Mouse (Mus musculus): ENCODE measurements around the gene Pls1. TPM values are rescaled to one million over a fixed set of nuclear protein-coding genes. Genes with fewer than 3 reads are reported as not detected.

The Pls1 gene
- polyA plus RNA-seq, 1 experiment from 2014 or later, result 2.9 TPM

DNA sequence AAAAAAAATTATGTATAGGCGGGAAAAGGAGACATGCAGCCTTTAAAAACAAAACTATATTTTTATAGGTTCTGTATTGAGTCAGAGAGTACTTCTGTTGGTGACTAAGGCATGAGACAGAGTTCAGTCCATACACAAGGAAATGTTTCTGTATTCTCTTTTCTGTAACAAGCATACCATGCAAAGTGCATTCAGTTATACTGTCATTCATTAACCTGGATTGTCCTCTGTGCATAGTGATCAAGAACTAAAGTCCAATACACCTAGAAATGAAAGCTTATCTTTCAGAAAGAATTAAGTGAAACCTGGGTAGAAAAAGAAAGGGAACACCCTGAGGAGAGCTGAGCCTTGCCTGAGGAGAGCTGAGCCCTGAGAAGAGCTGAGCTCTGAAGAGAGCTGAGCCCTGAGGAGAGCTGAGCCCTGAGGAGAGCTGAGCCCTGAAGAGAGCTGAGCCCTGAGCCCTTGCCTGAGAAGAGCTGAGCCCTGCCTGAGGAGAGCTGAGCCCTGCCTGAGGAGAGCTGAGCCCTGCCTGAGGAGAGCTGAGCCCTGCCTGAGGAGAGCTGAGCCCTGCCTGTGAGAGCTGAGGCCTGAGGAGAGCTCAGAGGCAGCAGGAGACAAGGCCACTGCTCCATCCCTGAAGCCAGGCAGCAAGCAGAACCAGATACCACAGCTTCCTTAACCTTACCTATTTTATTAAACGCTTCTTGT, 49.9 kb downstream of the Pls1 start:
- H3K4me3 ChIP-seq (ENCODE audit: low read length), result no peak overlapping the region
- ATAC-seq, result no peak
- 90% methylated on average over 2 of the region's 2 CpGs for WGBS
- H3K9ac ChIP-seq (ENCODE audit: low read depth, low read length), result no peak overlapping the region
- no peaks in the 10 kb centered on the region for H3K9me3 ChIP-seq (ENCODE audit: control insufficient read depth, low read length)
- H3K4me1 ChIP-seq (ENCODE audit: control insufficient read depth, insufficient read depth, low read depth, low read length), result no peaks in the 10 kb centered on the region
- no peak overlapping the region for H3K4me2 ChIP-seq (ENCODE audit: low read length)
- no peaks in the 10 kb centered on the region for H3K27me3 ChIP-seq (replicated peaks; ENCODE audit: control insufficient read depth, insufficient read depth, low read length)
- no peaks in the 10 kb centered on the region for H3K36me3 ChIP-seq (ENCODE audit: control insufficient read depth, insufficient read depth, low read length)
- H3K27ac ChIP-seq (ENCODE audit: low read depth, low read length), result no peak overlapping the region

DNA sequence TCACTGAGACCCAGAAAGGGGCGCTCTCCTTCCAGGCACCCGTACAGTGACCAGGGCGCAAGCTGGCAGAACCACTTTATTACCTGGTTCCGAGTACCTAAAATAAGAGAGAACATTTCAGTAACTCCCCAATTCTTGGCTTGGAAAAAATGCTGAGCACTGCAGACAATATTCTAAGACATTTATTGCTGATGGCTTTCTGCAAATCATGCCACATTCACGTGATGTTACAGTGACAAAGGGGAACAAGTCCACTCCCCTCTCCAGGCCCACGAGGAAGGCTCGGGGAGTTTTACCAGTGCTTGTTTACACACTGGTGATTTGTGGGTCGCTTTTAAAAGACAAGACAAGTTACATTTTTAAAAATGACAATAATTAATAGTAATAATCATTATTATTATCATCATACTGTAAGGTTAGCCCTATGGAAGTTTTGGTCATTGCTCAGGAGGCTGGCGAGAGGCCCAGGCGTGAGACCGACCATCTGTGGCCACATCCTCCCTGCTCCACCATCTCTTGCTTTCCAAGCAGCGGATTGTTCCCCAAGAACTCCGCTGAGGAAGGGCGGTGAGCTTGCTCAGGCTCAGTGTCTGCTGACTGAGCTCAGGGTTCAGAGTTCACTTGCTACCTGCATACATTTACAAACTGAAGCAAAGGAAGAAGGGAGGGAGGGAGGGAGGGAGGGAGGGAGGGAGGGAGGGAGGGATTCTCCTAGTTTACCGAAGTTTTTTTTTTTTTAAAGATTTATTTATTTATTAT, 50.9 kb downstream of the Pls1 start:
- Histone ChIP-seq H3K27ac (ENCODE audit: low read depth, low read length) (no peak overlapping the region), H3K36me3 (ENCODE audit: control insufficient read depth, insufficient read depth, low read length) (no peaks in the 10 kb centered on the region), H3K4me1 (ENCODE audit: control insufficient read depth, insufficient read depth, low read depth, low read length) (no peaks in the 10 kb centered on the region), H3K4me2 (ENCODE audit: low read length) (no peak overlapping the region), H3K27me3 (replicated peaks; ENCODE audit: control insufficient read depth, insufficient read depth, low read length) (no peaks in the 10 kb centered on the region), H3K4me3 (ENCODE audit: low read length) (no peak overlapping the region), H3K9me3 (ENCODE audit: control insufficient read depth, low read length) (no peaks in the 10 kb centered on the region), H3K9ac (ENCODE audit: low read depth, low read length) (no peak overlapping the region)
- no peak for ATAC-seq
- 87% methylated on average over 15 of the region's 15 CpGs for WGBS

DNA sequence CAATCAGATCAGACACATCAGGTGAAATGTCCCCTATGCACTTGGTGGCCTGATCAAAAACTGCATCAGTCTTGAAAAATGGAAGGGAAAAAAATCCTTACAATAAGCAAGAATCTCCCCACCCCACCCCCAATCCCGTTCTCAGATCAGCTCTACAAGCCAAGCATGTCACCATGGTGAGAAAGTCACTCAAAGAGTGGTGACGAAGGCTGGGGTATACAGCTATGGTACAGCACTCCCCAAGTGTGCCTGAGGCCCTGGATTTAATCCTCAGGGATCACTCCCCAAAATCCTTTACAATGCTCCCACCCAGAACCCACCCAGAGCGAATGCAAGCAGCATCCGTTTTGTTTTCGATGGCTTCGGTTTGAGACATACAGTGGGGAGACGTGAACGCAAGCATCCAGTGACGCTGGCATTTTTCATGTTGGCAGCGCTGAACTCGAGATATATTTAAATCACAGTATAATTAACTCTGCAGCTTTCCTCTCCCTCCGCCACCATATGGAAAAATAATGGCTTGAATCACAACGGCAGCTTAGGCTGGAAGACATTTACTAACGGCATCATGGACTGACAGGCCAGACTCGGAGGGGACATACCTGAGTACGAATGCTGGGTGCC, 60.1 kb downstream of the Pls1 start:
- no peak overlapping the region for H3K4me2 ChIP-seq (ENCODE audit: low read length)
- no peaks in the 10 kb centered on the region for H3K27me3 ChIP-seq (replicated peaks; ENCODE audit: control insufficient read depth, insufficient read depth, low read length)
- H3K4me1 ChIP-seq (ENCODE audit: control insufficient read depth, insufficient read depth, low read depth, low read length), result no peaks in the 10 kb centered on the region
- no peak overlapping the region for H3K4me3 ChIP-seq (ENCODE audit: low read length)
- 73% methylated on average over 16 of the region's 16 CpGs for WGBS
- H3K9me3 ChIP-seq (ENCODE audit: control insufficient read depth, low read length), result no peaks in the 10 kb centered on the region
- H3K9ac ChIP-seq (ENCODE audit: low read depth, low read length), result no peak overlapping the region
- no peak overlapping the region for H3K27ac ChIP-seq (ENCODE audit: low read depth, low read length)
- H3K36me3 ChIP-seq (ENCODE audit: control insufficient read depth, insufficient read depth, low read length), result no peaks in the 10 kb centered on the region
- no peak for ATAC-seq

DNA sequence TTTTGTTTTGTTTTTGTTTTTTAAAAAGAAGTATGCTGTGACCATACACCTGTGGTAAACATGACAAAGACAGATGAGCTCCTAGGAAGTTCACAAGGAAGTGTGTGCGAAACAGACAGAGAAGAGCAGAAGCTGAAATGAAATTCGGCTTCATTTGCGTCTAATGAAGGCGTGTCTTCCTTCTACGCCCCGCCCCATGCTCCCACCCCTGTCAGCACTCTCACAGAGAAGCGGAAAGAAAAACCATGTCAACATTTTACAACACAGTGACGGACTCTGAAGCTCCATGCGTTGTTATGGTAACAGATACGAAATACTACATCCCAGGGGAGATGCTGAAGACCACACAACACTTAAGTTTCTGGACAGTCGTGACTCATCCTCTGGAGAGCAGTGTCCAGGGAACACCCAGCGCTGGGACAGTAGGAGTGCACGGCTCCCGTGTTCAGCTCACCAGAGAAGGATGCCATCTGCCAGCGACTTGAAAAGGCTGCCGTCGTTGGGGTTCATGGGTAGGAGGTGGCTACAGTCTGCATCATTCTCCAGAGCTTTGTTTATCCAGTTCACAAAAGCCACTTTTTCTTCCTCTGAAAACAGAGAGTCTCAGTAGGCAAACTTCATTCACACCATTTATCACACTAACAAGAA, 61.3 kb downstream of the Pls1 start:
- peak; percentile 58 for ATAC-seq
- H3K4me3 ChIP-seq (ENCODE audit: low read length), result no peak overlapping the region
- WGBS, result 69% methylated on average over 17 of the region's 17 CpGs
- no peaks in the 10 kb centered on the region for H3K9me3 ChIP-seq (ENCODE audit: control insufficient read depth, low read length)
- no peak overlapping the region for H3K9ac ChIP-seq (ENCODE audit: low read depth, low read length)
- H3K27ac ChIP-seq (ENCODE audit: low read depth, low read length), result no peak overlapping the region
- H3K36me3 ChIP-seq (ENCODE audit: control insufficient read depth, insufficient read depth, low read length), result no peaks in the 10 kb centered on the region
- no peaks in the 10 kb centered on the region for H3K27me3 ChIP-seq (replicated peaks; ENCODE audit: control insufficient read depth, insufficient read depth, low read length)
- no peaks in the 10 kb centered on the region for H3K4me1 ChIP-seq (ENCODE audit: control insufficient read depth, insufficient read depth, low read depth, low read length)
- H3K4me2 ChIP-seq (ENCODE audit: low read length), result peak overlapping the region; percentile 34

DNA sequence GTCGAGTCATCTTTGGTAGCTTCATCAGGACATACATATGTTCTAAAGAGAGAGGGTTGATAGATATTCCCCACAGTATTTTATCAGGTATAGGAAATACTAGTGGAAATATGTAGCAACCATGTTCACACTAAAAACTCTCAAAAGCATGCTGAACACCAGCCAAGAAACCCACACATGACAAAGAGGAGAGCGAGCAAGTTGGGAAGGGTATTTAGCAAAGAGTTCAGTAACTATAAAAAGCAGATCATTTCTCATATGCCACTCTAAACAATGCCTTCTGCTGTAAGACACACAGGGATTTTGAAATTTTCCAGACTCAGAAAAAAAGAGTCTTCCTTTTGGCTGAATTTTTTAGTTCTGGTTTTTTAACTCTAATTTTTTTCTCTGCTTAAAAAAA, 73.4 kb downstream of the Pls1 start:
- H3K36me3 ChIP-seq (ENCODE audit: control insufficient read depth, insufficient read depth, low read length), result no peaks in the 10 kb centered on the region
- H3K9ac ChIP-seq (ENCODE audit: low read depth, low read length), result no peak overlapping the region
- no peak for ATAC-seq
- no peak overlapping the region for H3K4me3 ChIP-seq (ENCODE audit: low read length)
- H3K4me2 ChIP-seq (ENCODE audit: low read length), result no peak overlapping the region
- 69% methylated on average over 2 of the region's 2 CpGs for WGBS
- no peaks in the 10 kb centered on the region for H3K9me3 ChIP-seq (ENCODE audit: control insufficient read depth, low read length)
- H3K4me1 ChIP-seq (ENCODE audit: control insufficient read depth, insufficient read depth, low read depth, low read length), result no peaks in the 10 kb centered on the region
- H3K27me3 ChIP-seq (replicated peaks; ENCODE audit: control insufficient read depth, insufficient read depth, low read length), result no peaks in the 10 kb centered on the region
- H3K27ac ChIP-seq (ENCODE audit: low read depth, low read length), result no peak overlapping the region

DNA sequence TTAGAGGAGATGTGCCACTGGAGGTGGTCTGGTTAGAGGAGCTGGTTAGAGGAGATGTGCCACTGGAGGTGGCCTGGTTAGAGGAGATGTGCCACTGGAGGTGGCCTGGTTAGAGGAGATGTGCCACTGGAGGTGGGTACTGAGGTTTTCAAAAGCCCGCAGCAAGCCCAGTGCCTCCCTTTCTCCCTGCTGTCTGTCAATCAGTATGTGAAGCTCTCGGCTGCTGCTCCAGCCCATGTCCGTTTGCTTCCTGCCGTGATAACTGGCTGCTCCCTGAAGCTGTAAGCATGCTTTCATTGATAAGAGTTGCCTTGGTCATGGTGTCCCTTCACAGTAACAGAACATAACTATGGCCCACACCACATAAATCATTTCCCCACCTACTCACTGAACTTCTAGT, 81.9 kb downstream of the Pls1 start:
- Histone ChIP-seq H3K9ac (ENCODE audit: low read depth, low read length) (no peak overlapping the region), H3K4me2 (ENCODE audit: low read length) (no peak overlapping the region), H3K27ac (ENCODE audit: low read depth, low read length) (no peak overlapping the region), H3K9me3 (ENCODE audit: control insufficient read depth, low read length) (no peaks in the 10 kb centered on the region), H3K4me1 (ENCODE audit: control insufficient read depth, insufficient read depth, low read depth, low read length) (no peaks in the 10 kb centered on the region), H3K27me3 (replicated peaks; ENCODE audit: control insufficient read depth, insufficient read depth, low read length) (no peaks in the 10 kb centered on the region), H3K36me3 (ENCODE audit: control insufficient read depth, insufficient read depth, low read length) (no peaks in the 10 kb centered on the region), H3K4me3 (ENCODE audit: low read length) (no peak overlapping the region)
- WGBS, result 94% methylated on average over 4 of the region's 4 CpGs
- no peak for ATAC-seq

DNA sequence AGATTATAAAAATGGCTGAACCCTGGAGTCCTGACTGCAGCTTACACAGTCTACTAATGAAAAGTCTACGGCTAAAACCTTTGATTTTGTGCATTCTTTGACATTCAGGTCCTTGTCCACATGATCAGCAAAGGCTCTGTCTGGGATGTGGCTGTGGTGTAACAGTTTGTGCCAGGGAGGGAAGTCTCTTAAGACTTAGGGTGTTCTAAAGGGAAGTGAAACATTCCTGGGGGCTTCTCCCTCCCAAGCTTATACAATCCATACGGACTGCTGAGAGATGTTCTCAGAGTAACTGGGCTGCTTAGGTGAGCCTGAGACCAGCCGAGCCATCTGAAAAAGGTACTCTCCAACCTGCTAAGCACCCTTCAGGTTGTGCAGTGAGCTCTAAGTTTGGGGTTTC, 82.9 kb downstream of the Pls1 start:
- WGBS, result 88% methylated on average over 3 of the region's 3 CpGs
- Histone ChIP-seq H3K36me3 (ENCODE audit: control insufficient read depth, insufficient read depth, low read length) (no peaks in the 10 kb centered on the region), H3K27ac (ENCODE audit: low read depth, low read length) (no peak overlapping the region), H3K27me3 (replicated peaks; ENCODE audit: control insufficient read depth, insufficient read depth, low read length) (no peaks in the 10 kb centered on the region), H3K9me3 (ENCODE audit: control insufficient read depth, low read length) (no peaks in the 10 kb centered on the region), H3K4me1 (ENCODE audit: control insufficient read depth, insufficient read depth, low read depth, low read length) (no peaks in the 10 kb centered on the region), H3K4me3 (ENCODE audit: low read length) (no peak overlapping the region), H3K4me2 (ENCODE audit: low read length) (no peak overlapping the region), H3K9ac (ENCODE audit: low read depth, low read length) (no peak overlapping the region)
- ATAC-seq, result no peak

DNA sequence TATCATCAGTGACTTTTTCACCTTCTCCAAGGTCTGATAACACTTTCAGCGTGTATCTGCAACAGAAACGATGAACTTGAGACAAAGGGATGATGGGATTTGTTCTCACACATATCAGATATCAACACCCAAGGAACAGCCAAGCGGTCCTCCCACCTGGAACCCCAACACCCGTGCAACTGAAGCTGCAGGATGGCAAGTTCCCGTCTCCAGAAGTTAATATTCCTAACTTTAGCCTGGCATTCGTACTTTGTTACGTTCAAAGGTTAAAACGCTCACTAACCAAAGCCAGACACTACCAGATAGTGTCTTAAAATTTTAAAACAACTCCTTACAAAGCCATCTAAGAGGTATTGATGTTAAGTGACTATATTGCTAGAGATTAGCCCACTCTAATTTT, 83.7 kb downstream of the Pls1 start:
- Histone ChIP-seq H3K27me3 (replicated peaks; ENCODE audit: control insufficient read depth, insufficient read depth, low read length) (no peaks in the 10 kb centered on the region), H3K27ac (ENCODE audit: low read depth, low read length) (no peak overlapping the region), H3K9ac (ENCODE audit: low read depth, low read length) (no peak overlapping the region), H3K36me3 (ENCODE audit: control insufficient read depth, insufficient read depth, low read length) (no peaks in the 10 kb centered on the region), H3K4me3 (ENCODE audit: low read length) (no peak overlapping the region), H3K9me3 (ENCODE audit: control insufficient read depth, low read length) (no peaks in the 10 kb centered on the region), H3K4me1 (ENCODE audit: control insufficient read depth, insufficient read depth, low read depth, low read length) (no peaks in the 10 kb centered on the region), H3K4me2 (ENCODE audit: low read length) (no peak overlapping the region)
- no peak for ATAC-seq
- 94% methylated on average over 8 of the region's 8 CpGs for WGBS

DNA sequence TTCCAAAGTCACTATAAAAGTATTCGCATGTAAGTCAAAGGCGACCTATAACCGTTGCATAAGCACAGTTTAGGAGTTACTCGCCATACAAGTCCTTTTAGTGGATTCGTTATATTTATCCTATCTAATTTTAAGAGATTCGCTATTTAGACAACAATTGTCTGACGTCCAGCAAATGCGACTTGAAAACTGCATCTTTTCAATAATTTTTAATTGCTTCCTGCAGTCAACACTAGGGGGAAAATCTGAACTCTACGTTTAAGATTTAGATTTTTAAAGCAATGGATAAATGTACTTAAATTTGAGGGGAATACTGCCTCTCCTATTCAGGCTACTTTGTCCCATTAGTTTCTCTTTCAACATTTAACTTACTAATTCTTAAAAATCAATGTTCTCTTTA, 94.4 kb downstream of the Pls1 start:
- peaks cover 6% of the 10 kb centered on the region for H3K4me1 ChIP-seq (ENCODE audit: control insufficient read depth, insufficient read depth, low read depth, low read length)
- 0 out of 2 replicates have a peak, but pooled peaks cover 3% of the 10 kb centered on the region for H3K27me3 ChIP-seq (replicated peaks; ENCODE audit: control insufficient read depth, insufficient read depth, low read length)
- no peaks in the 10 kb centered on the region for H3K36me3 ChIP-seq (ENCODE audit: control insufficient read depth, insufficient read depth, low read length)
- H3K4me3 ChIP-seq (ENCODE audit: low read length), result peak overlapping the region; percentile 98
- peak overlapping the region; percentile 79 for H3K4me2 ChIP-seq (ENCODE audit: low read length)
- H3K9me3 ChIP-seq (ENCODE audit: control insufficient read depth, low read length), result no peaks in the 10 kb centered on the region
- no peak overlapping the region; the same call in 1 of the 2 replicates for H3K9ac ChIP-seq (ENCODE audit: low read depth, low read length)
- no peak overlapping the region for H3K27ac ChIP-seq (ENCODE audit: low read depth, low read length)
- WGBS, result 37% methylated on average over 9 of the region's 9 CpGs
- no peak for ATAC-seq

Data from hindbrain, embryonic 16.5 days (tissue).